Mouse (Mus musculus) cerebellum, adult 11 months (tissue): Measurements from ENCODE around the gene Etv6.
A peak's percentile ranks its signal among the peaks of the same experiment; 100 is the strongest.

Source experiments
- DNase-seq: peaks from one replicate; pipeline ENCODE4 v3.0.0; 2022

Etv6 gene

DNA sequence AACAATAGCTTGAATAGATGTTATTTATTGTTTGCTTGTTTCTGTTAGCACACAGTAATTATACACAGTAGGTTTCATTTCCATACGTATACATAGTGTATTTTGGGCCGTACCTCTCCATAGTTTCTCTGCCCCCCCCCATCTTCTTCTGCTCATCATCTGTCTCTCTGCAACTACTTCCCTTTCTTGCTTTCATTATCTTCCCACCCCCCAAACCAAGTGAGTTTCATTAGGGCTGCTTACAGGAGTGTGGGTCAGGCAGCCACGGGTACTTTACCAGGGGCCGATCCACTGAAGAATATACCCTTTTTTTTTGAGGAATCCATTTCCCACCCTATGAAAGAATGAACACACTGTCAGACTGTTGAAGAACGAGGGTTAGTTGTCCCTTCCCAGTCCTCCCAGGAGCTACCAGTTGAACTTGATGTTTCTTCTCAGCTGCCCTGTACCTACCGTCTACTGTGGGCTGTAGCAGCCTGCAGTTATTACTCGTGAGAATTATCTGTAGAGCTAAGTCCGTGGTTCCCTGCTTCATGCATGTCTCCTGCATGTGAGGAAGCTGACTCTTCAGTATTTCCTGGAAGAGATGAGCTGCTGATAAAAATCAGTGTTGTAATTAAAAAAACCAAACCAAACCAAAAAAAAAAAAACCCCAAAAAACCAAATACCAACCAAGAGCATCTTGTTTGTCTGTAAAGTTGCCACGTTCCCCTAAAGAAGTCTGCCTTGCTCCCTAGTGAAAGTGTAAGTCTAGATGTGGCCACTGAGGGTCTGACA, 9.8 kb downstream of the Etv6 start:
- no peak for DNase-seq

DNA sequence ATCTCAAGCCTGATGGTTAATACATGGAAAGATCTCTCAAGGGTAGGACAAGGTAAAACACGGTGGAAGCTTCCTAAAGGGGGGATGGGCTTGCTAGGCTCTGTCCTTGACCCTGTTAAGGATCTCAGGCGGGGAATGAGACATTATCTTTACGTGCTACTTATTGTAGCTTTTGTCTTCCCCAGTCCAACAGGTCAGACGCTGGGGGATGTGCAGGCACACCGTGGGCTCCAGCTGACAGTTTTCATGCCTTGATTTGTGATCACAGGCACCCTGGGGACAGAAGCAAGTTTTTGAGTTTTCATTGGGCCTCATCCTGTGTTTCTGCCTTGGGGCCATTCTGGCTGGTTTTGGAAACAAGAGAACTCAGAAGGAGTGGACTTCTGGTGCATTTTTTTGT, 10.6 kb downstream of the Etv6 start:
- DNase-seq, result no peak

DNA sequence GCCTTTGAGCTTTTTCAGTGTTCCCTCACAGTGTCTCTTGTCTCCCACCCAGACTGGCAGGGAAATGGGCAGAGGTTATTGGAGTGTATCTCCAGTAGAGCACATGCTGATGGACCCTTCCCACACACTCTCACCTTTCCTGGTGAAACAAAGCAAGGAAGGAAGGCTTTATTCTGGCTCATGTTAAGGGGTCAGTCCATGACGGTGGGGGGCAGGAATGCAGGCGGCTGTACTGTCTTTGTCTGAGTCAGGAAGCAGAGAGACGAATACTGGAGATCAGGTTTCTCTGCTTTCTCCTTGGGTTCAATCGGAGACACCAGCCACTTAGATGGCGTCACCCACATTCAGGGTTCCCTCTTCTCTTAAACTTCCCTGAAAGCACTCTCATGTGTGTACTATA, 11.7 kb downstream of the Etv6 start:
- DNase-seq, result no peak

DNA sequence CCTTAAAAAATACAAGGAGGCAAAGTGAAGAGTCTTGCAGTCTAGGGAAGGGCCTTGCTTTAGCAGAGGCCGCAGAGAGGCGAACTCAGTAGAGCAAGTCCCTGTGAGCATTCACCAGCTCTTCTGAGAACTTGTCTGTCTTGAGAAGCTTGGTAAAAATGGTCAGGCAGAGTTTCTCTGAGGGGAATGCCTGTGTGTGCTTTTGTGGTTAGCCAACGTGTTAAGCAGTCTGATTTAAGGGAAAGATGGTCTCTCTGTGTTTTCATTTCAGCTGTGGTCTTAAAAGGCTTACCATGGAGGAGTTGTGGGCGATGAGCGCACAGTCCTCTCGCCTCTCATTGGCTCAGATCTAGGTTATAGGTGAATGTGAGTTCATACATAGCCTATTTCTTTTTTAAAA, 12.5 kb downstream of the Etv6 start:
- DNase-seq, result no peak

DNA sequence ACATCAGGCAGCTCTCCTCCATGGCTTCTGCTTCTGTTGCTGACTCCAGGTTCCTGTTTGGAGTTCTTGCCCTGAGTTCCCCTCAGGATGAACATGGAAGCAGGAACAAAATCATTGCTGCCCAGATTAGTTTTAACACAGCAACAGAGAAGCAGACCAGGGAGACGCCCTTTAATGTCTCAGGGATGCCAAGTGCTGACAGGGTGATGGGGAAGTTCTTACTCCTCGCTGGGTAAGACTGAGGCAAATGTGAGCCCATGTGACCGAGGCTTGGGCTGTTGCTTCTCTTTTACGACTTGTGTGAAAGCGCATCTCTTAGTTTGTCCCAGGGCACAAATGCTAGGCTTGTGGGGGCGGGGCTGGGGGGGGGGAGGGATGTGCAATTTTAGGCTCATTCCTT, 13.5 kb downstream of the Etv6 start:
- no peak for DNase-seq

DNA sequence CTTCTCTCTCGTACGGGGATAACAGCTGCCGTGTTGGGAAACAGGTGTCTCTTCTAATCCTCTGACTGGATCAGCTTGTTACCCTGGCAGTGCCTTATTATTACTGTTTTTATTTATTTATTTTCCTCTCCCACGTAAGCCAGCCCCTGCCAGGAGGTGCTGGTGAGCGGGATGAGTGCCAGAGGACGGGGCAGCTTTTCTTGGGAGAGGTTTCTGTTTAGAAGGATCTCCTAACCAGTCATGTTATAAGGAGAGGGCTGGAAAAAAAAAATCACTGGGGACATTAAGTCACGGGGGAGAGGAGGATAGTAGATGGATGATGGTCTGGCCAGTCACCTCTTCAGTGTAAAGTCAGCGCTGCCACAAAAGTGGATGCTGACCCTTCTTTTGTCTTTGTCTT, 15.0 kb downstream of the Etv6 start:
- no peak for DNase-seq

DNA sequence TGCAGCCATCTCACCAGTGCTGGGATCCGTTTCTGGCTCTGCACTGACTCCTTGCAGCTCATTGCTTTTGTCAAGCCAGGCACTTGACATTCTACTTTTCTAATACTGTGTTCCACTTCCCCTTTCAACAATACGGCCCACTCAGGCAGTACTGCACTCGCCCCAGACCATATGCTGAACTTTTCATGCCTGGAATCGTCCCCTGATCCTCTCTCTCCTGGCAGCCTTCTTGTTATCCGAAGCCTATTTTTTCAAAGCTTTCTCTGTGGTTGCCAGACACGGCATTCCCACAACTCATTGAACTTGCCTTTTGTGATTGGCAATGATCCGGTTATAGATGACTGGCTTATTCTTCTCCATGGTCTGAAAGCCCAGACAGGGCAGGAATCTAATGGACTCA, 16.4 kb downstream of the Etv6 start:
- DNase-seq, result no peak

DNA sequence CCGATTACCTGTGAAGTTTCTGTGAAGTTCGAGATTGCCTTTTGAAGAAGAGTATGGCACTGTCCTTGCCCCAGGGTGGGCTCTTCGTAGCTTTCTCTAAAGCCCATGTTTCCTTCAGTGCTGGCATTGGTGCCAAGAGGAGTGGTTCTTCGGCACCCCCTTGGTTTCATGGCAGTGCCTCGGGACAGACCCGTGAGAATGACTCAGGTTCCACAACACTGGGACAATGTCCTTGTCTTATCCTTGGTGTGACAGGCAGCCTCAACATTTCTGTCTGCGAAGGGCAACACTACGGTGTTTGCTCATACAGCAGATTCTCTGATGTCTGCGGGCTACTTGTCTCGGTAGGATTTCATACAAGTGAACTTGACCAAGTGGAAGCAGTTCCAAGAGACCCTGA, 17.6 kb downstream of the Etv6 start:
- DNase-seq, result no peak

DNA sequence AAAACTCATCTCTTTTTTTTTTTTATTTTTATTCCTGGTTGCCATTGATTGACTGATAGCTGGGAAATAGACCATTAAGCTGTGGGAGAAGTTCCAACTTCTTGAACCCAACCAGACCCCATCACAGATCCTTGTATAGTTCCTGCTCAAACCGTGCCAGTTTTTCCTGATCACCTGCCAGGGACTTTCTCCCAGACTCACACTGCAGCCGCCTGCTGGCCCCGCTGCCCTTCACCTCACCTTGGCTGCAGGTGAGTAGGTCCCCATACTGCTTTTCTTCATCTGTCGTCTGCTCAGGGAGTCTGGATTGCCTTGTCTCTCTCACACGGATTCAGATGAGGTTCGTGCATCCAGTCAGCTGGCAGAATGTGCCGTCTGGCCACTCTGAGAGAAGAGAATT, 18.1 kb downstream of the Etv6 start:
- no peak for DNase-seq

DNA sequence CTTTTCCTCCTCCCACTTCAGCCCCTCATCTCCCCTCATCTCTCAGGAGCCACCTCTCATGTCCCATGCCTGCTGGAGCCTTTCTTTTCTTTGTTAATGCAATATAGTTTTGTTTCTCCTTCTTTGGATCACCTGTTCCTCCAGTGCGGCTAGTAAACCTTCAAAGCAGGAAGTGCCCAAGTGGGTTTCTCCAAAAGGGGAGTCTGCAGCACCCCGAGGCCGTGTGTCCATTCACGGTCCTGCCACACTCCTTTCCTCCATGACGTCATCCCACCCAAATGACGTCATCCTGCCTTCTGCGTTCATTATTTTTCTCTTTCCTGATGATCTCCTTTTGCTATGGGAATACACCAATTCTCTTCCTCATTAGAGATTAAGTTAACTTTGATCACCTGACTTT, 20.1 kb downstream of the Etv6 start:
- DNase-seq, result no peak

DNA sequence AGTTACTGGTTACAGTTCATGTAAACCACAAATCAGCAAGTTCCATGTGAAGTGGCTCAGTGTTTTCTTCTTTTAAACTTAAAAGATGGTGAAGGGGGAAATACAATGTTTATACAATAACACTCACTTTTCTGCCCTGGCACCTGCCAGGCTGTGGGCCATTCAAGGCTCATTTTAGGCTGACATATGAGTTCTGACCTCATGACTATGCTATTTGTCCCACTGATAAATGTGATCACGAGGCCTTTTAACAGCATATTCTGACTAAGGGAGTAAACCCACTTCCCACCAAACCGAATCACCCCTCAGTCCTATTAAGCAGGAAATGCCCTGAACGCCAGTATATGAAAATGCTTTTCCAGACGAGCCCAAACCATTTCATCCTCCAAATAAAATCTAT, 23.0 kb downstream of the Etv6 start:
- no peak for DNase-seq

DNA sequence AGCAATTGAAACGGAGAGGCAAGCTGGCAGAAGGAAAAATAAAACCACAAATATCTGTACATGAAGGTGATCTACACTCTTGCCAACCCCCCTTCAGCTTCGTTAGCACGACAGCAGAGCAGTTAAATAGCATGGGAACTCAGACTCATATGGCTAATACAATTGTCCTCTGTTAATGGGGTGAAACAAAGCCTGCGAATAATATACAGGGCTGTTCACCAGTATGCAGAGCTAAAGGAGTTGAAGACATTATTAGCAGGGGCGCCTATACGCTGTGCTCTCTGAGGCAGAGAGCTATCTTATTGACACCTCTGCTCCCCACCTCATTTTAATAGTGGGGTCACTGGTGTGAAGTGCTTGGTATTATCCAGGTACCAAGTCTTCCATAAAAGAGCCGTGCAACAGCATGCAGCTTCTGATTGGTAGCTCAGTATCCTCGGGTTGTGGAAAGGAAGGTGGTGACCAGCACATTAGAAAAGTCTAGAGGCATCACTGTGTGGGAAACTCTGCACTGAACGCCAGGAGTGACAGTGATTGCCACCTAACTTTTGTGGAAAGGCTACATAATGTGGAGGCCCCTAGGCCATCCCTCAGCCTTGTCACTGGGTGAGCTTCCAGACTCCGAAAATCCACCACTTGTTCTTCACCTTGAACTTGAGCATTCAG, 23.5 kb downstream of the Etv6 start:
- no peak for DNase-seq

DNA sequence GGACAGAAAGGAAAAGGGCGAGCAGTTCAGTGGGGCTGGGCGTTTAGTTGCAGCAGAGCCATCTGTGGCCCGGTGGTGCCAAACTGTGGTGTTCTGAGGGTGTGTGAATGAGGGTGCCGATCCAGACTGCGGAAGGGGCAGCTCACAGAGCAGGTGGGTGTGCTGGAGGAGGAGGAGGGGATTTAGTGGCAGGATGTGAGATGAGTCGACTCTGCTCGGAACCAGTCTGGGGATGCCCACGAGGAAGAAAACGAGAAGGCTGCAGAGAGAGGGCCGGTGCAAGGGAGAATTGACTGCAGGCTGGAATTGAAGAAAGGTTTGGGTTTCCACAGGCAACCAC, 24.0 kb downstream of the Etv6 start:
- DNase-seq, result no peak

DNA sequence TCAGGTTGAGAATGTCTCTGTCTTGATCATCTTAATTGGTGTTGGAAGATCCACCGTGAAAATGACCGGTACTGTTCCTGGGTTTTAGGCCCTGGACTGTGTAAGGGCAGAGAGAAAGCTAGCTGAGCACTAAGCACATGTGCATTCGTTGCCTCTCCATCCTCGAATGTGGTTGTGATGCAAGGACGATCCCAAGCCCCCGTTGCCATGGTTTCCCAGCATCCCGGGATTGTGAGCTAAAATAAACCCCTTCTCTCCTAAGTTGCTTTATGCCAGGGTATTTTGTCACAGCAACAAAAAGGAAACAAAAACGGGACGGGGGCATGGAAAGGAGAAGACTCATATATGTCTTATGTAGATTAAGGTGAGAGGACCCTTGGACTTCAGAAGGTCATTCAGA, 24.5 kb downstream of the Etv6 start:
- no peak for DNase-seq

DNA sequence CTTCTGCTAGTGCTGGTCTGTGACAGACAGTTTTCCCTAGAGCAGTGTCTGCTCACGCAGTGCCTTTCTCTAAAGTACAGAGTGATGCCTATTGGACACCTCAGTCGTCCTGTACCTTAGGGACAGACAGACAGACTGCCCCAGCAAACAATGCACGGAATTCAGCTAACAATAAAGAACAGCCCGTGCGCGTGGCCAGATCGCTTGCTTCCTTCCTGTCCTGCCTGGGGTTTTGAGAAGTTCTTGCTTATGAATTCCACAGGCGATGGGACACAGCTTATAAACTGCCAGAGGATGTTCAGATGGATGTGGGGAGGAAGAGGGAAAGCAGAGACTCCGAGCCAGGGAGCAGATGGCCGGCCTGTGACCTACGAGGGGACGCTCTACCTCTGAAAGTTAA, 25.3 kb downstream of the Etv6 start:
- no peak for DNase-seq

DNA sequence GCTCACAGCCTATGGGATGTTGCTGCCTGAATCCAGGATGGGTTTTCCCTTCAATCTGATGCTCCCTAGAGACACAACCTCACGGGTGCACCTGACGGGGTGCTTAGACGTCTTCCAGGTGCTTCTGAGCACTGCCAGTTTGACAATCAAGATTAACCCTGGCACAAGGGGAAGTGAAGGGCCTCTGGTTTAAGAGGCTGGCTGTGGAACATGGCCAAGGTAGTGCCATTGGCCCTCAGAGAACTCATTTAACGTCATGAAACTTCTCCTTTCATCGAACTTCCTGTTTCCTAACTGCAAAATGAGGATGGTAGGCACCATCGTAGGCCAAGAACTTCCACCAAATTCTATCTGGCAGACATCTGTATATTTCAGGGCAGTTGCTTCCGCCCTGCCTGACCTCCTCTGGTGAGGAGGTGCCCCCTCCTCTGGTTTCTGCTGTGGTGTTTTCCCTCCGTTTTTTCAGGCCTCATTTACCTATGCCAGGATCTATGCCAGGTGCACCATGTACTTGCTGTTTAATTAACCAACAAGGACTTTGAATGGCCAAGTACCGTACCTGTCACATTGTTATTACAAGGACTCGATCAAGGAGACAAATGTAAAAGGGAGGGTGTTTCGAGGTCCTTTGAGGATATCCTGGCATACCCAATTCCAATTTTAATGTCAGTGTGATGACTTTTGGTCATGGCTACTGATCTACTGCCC, 29.7 kb downstream of the Etv6 start:
- no peak for DNase-seq

DNA sequence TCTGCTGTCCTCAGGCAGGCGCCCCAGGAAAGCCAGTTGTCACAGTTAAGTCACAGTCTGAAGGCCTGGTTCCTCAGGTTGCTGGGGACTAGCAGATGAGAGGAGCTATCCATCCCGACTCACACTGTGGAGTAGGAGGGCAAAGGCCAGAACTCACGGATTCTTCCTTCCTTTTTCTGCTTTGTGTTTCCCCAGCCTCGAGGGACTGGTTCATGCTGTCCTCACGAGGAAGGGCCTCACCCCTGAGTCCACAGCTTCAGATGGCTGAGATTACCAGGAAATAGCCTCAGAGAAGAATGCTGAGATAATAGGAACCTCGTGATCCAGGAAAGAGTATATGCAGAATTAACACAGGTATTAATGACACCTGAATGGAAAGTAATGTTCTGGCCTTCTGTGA, 30.6 kb downstream of the Etv6 start:
- no peak for DNase-seq

DNA sequence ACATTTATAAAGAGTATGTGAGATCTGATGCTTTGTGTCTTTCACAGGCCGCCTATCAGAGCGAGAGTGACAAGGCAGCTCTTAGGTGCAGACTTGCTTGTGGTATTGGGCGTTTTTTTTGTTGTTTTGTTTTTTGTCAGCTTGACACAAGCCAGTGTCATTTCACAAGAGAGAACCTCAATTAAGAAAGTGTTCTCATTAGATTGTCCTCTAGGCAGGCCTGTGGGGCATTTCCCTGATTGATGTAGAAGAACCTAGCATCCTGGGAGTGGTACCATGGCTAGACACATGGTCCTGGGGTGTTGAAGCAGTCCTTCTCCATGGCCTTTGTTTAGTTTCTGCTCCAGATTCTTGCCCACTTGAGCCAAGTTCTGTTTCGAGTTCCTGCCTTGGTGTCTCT, 31.5 kb downstream of the Etv6 start:
- DNase-seq, result no peak

DNA sequence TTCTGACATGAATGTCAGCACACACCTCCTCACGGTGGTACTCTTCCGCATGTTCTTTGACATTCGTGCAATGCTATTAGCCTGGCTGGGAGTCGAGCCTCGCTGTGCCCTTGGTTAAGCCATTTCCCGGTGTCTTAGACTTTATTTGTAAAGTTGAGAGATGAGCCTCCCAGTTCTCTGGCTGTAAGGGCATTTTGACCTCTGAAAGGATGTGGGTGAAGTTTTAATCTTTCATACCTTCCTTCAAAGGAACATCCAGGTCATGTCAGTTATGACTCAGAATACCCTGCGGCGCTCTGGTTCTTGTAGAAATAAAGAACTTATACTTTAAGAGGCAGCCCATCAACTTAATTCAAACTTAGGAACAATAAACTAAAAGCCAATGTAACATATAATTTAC, 32.0 kb downstream of the Etv6 start:
- DNase-seq, result no peak

DNA sequence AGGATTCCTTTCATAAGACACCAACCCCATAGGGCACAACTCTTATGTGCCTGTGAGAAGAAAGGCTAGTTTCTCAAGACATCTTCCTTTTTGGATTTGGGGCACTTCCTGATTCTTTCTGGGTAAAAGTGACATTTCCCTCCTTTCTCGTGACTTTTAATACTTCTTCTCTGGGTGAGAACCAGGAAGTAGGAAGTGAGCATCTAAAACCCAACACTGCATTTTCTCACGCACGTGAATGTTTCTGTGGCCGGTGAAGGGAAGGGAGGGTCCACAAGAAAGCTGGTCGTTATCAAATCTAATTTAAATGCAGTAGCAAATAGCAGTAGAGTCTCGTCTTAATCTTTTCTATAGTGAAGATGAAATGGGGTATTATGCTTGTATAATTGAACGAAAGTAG, 36.9 kb downstream of the Etv6 start:
- no peak for DNase-seq

DNA sequence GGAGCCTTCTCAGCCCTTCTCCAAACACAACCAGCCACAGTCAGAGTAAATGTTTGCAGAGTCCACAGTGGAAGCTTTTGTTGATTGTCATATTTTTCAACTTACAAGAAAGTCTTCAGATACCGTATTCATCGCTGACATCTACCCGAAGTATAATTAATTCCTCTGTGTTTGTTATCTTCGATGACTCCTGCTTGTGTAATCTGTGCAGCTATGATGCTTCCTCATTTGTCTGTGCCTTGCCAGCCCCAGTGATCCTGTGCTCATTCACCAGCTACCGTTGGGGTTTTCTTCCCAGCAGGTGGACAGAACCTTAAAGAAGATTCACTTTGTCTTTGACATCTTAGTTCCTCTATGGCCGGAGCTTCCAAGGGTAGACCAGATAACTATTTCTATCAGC, 37.4 kb downstream of the Etv6 start:
- DNase-seq, result no peak

DNA sequence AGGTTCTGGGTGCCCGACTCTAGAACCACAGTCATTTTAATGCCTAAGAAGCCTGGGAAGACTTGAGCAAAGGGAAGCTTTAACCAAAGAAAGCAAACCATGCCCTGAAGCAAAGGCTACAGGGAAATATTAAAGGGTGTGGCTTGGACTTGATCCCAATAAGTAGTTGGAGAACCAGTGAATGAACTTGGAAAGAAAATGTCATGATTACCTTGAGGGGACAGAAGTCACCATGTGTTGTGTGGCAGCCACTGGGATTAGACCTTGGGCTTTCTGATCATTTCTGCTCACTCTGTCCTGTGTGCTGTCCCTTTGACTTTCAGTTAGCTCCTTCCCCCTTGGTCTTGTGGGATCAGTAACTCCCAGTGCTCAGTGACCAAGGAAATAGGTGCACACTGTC, 38.9 kb downstream of the Etv6 start:
- DNase-seq, result no peak

DNA sequence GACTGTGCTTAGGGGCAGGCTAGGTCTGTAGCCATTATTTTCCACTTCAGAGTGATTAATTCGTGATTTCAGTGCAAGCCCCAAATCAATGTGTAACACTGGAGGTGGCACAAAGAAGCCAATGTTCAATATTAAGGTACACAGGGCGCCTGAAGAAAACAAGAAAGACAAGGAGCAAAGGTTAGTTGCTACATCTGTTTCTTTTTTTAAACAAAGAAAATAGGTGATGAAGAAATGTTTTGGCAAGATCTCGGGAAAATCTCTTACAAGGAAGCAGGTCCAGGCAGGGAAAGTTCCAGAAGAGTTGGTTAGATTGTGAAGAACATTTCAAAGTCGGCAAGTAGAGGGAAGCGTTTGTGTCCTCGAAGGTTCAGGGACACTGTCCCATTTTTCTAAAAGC, 39.5 kb downstream of the Etv6 start:
- DNase-seq, result no peak

DNA sequence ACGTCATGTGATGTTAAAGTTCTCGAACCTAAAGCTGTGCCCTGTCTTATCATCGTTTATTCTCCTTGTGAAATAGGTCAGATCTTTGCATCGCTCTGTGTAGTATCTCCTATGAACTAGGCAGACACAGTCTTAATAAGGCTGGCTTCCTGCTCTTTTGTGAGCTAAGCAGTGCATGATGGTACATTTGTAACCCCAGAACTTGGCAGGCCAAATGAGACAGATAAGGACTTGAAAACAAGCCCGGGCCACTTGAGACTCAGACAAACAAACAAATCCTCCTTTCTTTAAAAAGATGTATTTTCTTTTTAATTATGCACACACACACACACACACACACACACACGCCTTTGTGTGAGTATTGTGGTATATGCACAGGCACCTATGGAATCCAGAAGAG, 42.5 kb downstream of the Etv6 start:
- no peak for DNase-seq

DNA sequence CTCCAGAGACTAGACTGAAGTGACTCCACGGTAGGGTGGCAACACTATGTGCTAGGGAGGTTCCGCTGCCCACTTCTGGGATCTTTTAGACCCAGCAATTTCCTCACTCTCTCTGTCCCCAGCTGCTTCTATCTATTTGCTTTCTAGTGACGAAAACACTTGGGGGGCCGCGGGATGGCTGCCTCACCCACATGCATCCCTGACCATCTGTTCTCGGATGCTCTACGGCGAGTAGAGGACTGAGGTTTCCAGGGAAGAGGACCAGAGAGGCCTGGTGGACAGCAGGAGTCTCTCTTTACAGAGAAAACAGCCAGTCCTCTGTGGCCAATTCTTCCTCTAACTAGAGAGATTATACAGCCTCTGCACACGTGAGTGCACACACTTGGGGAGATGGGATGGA, 43.6 kb downstream of the Etv6 start:
- peak; percentile 20 for DNase-seq
